Comparison of ENCODE assay signal across 22 mouse cellular contexts in genomic region chrX:7968899-7969298, GRCm38 (mm10). TPM values are rescaled to one million over a fixed set of nuclear protein-coding genes. Genes with fewer than 3 reads are reported as not detected.
DNase-seq lines count a peak whose midpoint lies in the region; ATAC-seq and TF ChIP-seq lines count a peak whose summit lies in the region.
"Had no signal": no experiment of that assay in that cellular context is flagged by ENCODE, and none has a peak within 500 bp of the region (broad histone marks: within the 10 kb centered on the region; RNA-seq: fewer than 3 reads in every experiment).

No protein-coding gene starts in this region.

- no peak for ATAC-seq in liver, embryonic 11.5 days (replicated peaks; ENCODE audit: low FRiP score)
- no peak for ATAC-seq in liver, embryonic 13.5 days (ENCODE audit: low read depth)
- no peak for ATAC-seq in liver, postnatal 0 days
- ATAC-seq: forebrain, embryonic 15.5 days; intestine, embryonic 15.5 days had no signal

- H3K9ac ChIP-seq in liver, embryonic 11.5 days (ENCODE audit: low read depth, low read length), result peak overlapping the region; percentile 57
- peak overlapping the region; percentile 74 for H3K9ac ChIP-seq in liver, embryonic 13.5 days
- H3K9ac ChIP-seq in liver, postnatal 0 days (replicated peaks), result 0 out of 2 replicates have a peak overlapping the region, but pooled peaks have one; percentile 9
- H3K9ac ChIP-seq: forebrain, embryonic 15.5 days; hindbrain, embryonic 14.5 days; intestine, embryonic 15.5 days had no signal

- DNase-seq in liver, embryonic 11.5 days (ENCODE audit: low spot score), result no peak
- DNase-seq in liver (no peak), MEL-GATA-1-ER (ENCODE audit: extremely low read depth, low read depth) (peak; percentile 44)
- no peak for DNase-seq in liver, embryonic 13.5 days
- no peak for DNase-seq in liver, postnatal 0 days
- no peak for DNase-seq in kidney, adult 11 months
- DNase-seq in Muller cell, postnatal 12 days (ENCODE audit: inconsistent ontology term), result no peak
- DNase-seq: adrenal gland, adult 2 months; adrenal gland, postnatal 25 days; cerebellum, adult 2 months; cerebellum, postnatal 10 days; gastrocnemius, postnatal 10 days; heart, adult 2 months; heart, postnatal 14 days had no signal

- peak overlapping the region; percentile 64 for H3K4me2 ChIP-seq in liver, embryonic 11.5 days
- H3K4me2 ChIP-seq in liver, embryonic 13.5 days, result peak overlapping the region; percentile 76
- H3K4me2 ChIP-seq in liver, postnatal 0 days (ENCODE audit: low read depth, low read length), result peak overlapping the region; percentile 60; the same call in 1 of the 2 replicates
- H3K4me2 ChIP-seq: forebrain, embryonic 15.5 days; hindbrain, embryonic 14.5 days; intestine, embryonic 15.5 days had no signal

- peaks cover 10% of the 10 kb centered on the region for H3K4me1 ChIP-seq in liver, embryonic 11.5 days (replicated peaks; ENCODE audit: control insufficient read depth, insufficient read depth, low read length)
- peaks cover 52% of the 10 kb centered on the region for H3K4me1 ChIP-seq in liver, embryonic 13.5 days (replicated peaks)
- H3K4me1 ChIP-seq in liver, postnatal 0 days (ENCODE audit: insufficient read depth), result no peaks in the 10 kb centered on the region
- H3K4me1 ChIP-seq: embryonic facial prominence, embryonic 10.5 days; forebrain, embryonic 15.5 days; intestine, embryonic 15.5 days had no signal

- H3K27me3 ChIP-seq in liver, embryonic 11.5 days (replicated peaks; ENCODE audit: control insufficient read depth, insufficient read depth, low read length), result no peaks in the 10 kb centered on the region
- H3K27me3 ChIP-seq in liver, embryonic 13.5 days, result no peaks in the 10 kb centered on the region
- H3K27me3 ChIP-seq in liver, postnatal 0 days (ENCODE audit: insufficient read depth, low read length), result no peaks in the 10 kb centered on the region
- H3K27me3 ChIP-seq: forebrain, embryonic 15.5 days; intestine, embryonic 15.5 days had no signal

- no peak for TF ChIP-seq EP300 in liver, postnatal 0 days (IDR thresholded peaks at IDR 0.05; ENCODE audit: low read depth)

- peak overlapping the region; percentile 27 for H3K4me3 ChIP-seq in liver, embryonic 11.5 days (ENCODE audit: low read depth, low read length)
- peak overlapping the region; percentile 48 for H3K4me3 ChIP-seq in liver, embryonic 13.5 days (replicated peaks)
- H3K4me3 ChIP-seq in liver, postnatal 0 days (ENCODE audit: low read depth, low read length), result no peak overlapping the region
- H3K4me3 ChIP-seq: embryonic facial prominence, embryonic 10.5 days; forebrain, embryonic 15.5 days; heart, adult 2 months; intestine, embryonic 15.5 days had no signal

- H3K27ac ChIP-seq in liver, embryonic 11.5 days (ENCODE audit: low read depth, low read length), result peak overlapping the region; percentile 80
- peak overlapping the region; percentile 93 for H3K27ac ChIP-seq in liver, embryonic 13.5 days
- H3K27ac ChIP-seq in liver, postnatal 0 days (ENCODE audit: low read depth), result peak overlapping the region; percentile 63
- H3K27ac ChIP-seq: embryonic facial prominence, embryonic 10.5 days; forebrain, embryonic 15.5 days; heart, adult 2 months; hindbrain, embryonic 14.5 days; intestine, embryonic 15.5 days had no signal

- WGBS in liver, embryonic 11.5 days, result 73% methylated on average over 3 of the region's 3 CpGs
- WGBS in liver, embryonic 13.5 days (ENCODE audit: insufficient replicate concordance), result 59% methylated on average over 3 of the region's 3 CpGs
- 73% methylated on average over 3 of the region's 3 CpGs for WGBS in liver, postnatal 0 days (ENCODE audit: insufficient replicate concordance)

- TF ChIP-seq CTCF in liver, postnatal 0 days (IDR thresholded peaks at IDR 0.05; ENCODE audit: low read depth), result no peak

- no peaks in the 10 kb centered on the region for H3K36me3 ChIP-seq in liver, embryonic 11.5 days (ENCODE audit: control insufficient read depth, insufficient read depth, low read length)
- 0 out of 2 replicates have a peak, but pooled peaks cover 5% of the 10 kb centered on the region for H3K36me3 ChIP-seq in liver, embryonic 13.5 days
- H3K36me3 ChIP-seq in liver, postnatal 0 days (replicated peaks; ENCODE audit: insufficient read depth, low read length), result no peaks in the 10 kb centered on the region
- H3K36me3 ChIP-seq: embryonic facial prominence, embryonic 10.5 days; forebrain, embryonic 15.5 days; intestine, embryonic 15.5 days had no signal

- H3K9me3 ChIP-seq in liver, embryonic 11.5 days (ENCODE audit: control insufficient read depth, low read length), result no peaks in the 10 kb centered on the region
- no peaks in the 10 kb centered on the region for H3K9me3 ChIP-seq in liver, embryonic 13.5 days (replicated peaks)
- H3K9me3 ChIP-seq in liver, postnatal 0 days (ENCODE audit: low read length), result no peaks in the 10 kb centered on the region
- H3K9me3 ChIP-seq: forebrain, embryonic 15.5 days; intestine, embryonic 15.5 days had no signal

RNA-seq across cellular contexts. Expression of gene Gata1, which starts 9.0 kb away (rescaled TPM):
- polyA plus RNA-seq in liver, embryonic 11.5 days (2014; fragmentation: Nextera tagmentation; extraction: Ambion mirVana), result 157 and 162 TPM in 2 replicates
- 135 and 145 TPM in 2 replicates for polyA plus RNA-seq in liver, embryonic 13.5 days (2015; fragmentation: Nextera tagmentation; extraction: Ambion mirVana)
- polyA plus RNA-seq in liver, postnatal 0 days (2015; fragmentation: Nextera tagmentation; extraction: Ambion mirVana), result 39.8 and 43.2 TPM in 2 replicates
- polyA plus RNA-seq: cerebellum, adult 2 months; frontal cortex, adult 2 months; hindbrain, embryonic 14.5 days had no signal

RNA-seq across cellular contexts. Expression of gene Hdac6, which starts 21.2 kb away (rescaled TPM):
- polyA plus RNA-seq in liver, embryonic 11.5 days (2014; fragmentation: Nextera tagmentation; extraction: Ambion mirVana), result 21.1 and 22.5 TPM in 2 replicates
- 8.9 and 10.5 TPM in 2 replicates for polyA plus RNA-seq in liver, embryonic 13.5 days (2015; fragmentation: Nextera tagmentation; extraction: Ambion mirVana)
- 10.3 and 11.8 TPM in 2 replicates for polyA plus RNA-seq in liver, postnatal 0 days (2015; fragmentation: Nextera tagmentation; extraction: Ambion mirVana)

RNA-seq across cellular contexts. Expression of gene Eras, which starts 40.5 kb away (rescaled TPM):
- polyA plus RNA-seq in liver, embryonic 11.5 days (2014; fragmentation: Nextera tagmentation; extraction: Ambion mirVana), result not detected in 2 replicates
- polyA plus RNA-seq in liver, embryonic 13.5 days (2015; fragmentation: Nextera tagmentation; extraction: Ambion mirVana), result not detected in 2 replicates
- polyA plus RNA-seq in liver, postnatal 0 days (2015; fragmentation: Nextera tagmentation; extraction: Ambion mirVana), result not detected in 2 replicates
- polyA plus RNA-seq: adrenal gland, adult 2 months; cerebellum, adult 2 months; embryonic facial prominence, embryonic 10.5 days; embryonic facial prominence, embryonic 14.5 days; forebrain, embryonic 11.5 days; forebrain, embryonic 15.5 days; heart, adult 2 months; heart, embryonic 14.5 days; hindbrain, embryonic 14.5 days; intestine, embryonic 15.5 days had no signal

RNA-seq across cellular contexts. Expression of gene Pcsk1n, which starts 49.3 kb away (rescaled TPM):
- 0.56 and 0.67 TPM in 2 replicates for polyA plus RNA-seq in liver, embryonic 11.5 days (2014; fragmentation: Nextera tagmentation; extraction: Ambion mirVana)
- 0.18 and 0.19 TPM in 2 replicates for polyA plus RNA-seq in liver, embryonic 13.5 days (2015; fragmentation: Nextera tagmentation; extraction: Ambion mirVana)
- polyA plus RNA-seq in liver, postnatal 0 days (2015; fragmentation: Nextera tagmentation; extraction: Ambion mirVana), result 0.06 TPM in 1 of 2 replicates, not detected in the other

RNA-seq across cellular contexts. Expression of gene Glod5, which starts 49.4 kb away (rescaled TPM):
- 0.29 and 0.53 TPM in 2 replicates for polyA plus RNA-seq in liver, embryonic 11.5 days (2014; fragmentation: Nextera tagmentation; extraction: Ambion mirVana)
- 0.29 and 0.36 TPM in 2 replicates for polyA plus RNA-seq in liver, embryonic 13.5 days (2015; fragmentation: Nextera tagmentation; extraction: Ambion mirVana)
- polyA plus RNA-seq in liver, postnatal 0 days (2015; fragmentation: Nextera tagmentation; extraction: Ambion mirVana), result 2.6 and 4.3 TPM in 2 replicates
- polyA plus RNA-seq: adrenal gland, adult 2 months; embryonic facial prominence, embryonic 10.5 days; embryonic facial prominence, embryonic 14.5 days; forebrain, embryonic 11.5 days; heart, adult 2 months; heart, embryonic 14.5 days had no signal

Comparison
In these comparisons a context has a peak if more than half of its experiments do, and no peak if none do; other contexts are left out.
1. H3K9ac ChIP-seq: peak in every context shown above with its lines; median percentile 74 in liver, embryonic 13.5 days; 57 in liver, embryonic 11.5 days; 9 in liver, postnatal 0 days.